Mouse (Mus musculus) liver, embryonic 14.5 days (tissue): ENCODE results near the gene Fig4. TPM values are rescaled to one million over a fixed set of nuclear protein-coding genes. Genes with fewer than 3 reads are reported as not detected.

ENCODE experiments used
- ATAC-seq: fragments of 200-750 bp; cut with Nextera tagmentation; 2 replicates; pipeline ENCODE4 v1.8.0; 2017; ENCODE audit warnings: moderate number of reproducible peaks, mild to moderate bottlenecking, moderate library complexity; ENCODE audit not compliant: insufficient read depth
- DNase-seq, 3 experiments: peaks; one replicate each; pipeline ENCODE4 v3.0.0-alpha.2; 2012 to 2013; ENCODE audit warnings: low read depth in 3 of 3, low spot score in 3 of 3
- H3K27ac ChIP-seq: fragments of 300-500 bp; sonication (generic); 2 replicates; pipeline ENCODE4 v1.5.1; 2014; ENCODE audit warnings: moderate library complexity, mild to moderate bottlenecking, control low read depth, inconsistent platforms
- H3K27me3 ChIP-seq: fragments of 300-500 bp; sonication (generic); 2 replicates; pipeline ENCODE4 v1.6.1; 2014; ENCODE audit warnings: mild to moderate bottlenecking, low read length, moderate library complexity; ENCODE audit not compliant: control insufficient read depth, insufficient read depth
- H3K36me3 ChIP-seq: fragments of 300-500 bp; sonication (generic); replicated peaks from 2 replicates; pipeline ENCODE4 v1.6.1; 2014; ENCODE audit warnings: low read depth; ENCODE audit not compliant: control insufficient read depth, insufficient read depth
- H3K4me1 ChIP-seq, 2 experiments: fragments of 200-500 bp in 1 of 2; fragments of 300-500 bp in 1 of 2; sonication (generic) in 1 of 2; replicated peaks; 2 replicates each; pipeline ENCODE4 v1.6.1; 2012 to 2014; ENCODE audit warnings: antibody characterized with exemption in 1 of 2, inconsistent platforms in 1 of 2, low read length in 1 of 2; ENCODE audit not compliant: control insufficient read depth in 2 of 2, insufficient read depth in 2 of 2
- H3K4me2 ChIP-seq: fragments of 300-500 bp; sonication (generic); 2 replicates; pipeline ENCODE4 v1.6.1; 2014; ENCODE audit warnings: low read depth, mild to moderate bottlenecking, control low read depth, moderate library complexity
- H3K4me3 ChIP-seq, 2 experiments: fragments of 200-500 bp in 1 of 2; fragments of 300-500 bp in 1 of 2; sonication (generic) in 1 of 2; 2 replicates each; pipeline ENCODE4 v1.5.1; 2012 to 2014; ENCODE audit warnings: low read depth in 2 of 2, low read length in 2 of 2, mild to moderate bottlenecking in 2 of 2, control low read depth in 1 of 2, inconsistent platforms in 1 of 2, moderate library complexity in 1 of 2; ENCODE audit not compliant: insufficient read depth in 1 of 2
- H3K9ac ChIP-seq: fragments of 300-500 bp; sonication (generic); replicated peaks from 2 replicates; pipeline ENCODE4 v1.6.1; 2014; ENCODE audit warnings: mild to moderate bottlenecking, control low read depth, moderate library complexity
- H3K9me3 ChIP-seq: fragments of 300-500 bp; sonication (generic); 2 replicates; pipeline ENCODE4 v1.6.1; 2016; ENCODE audit warnings: low read length, mixed read lengths; ENCODE audit not compliant: control insufficient read depth
- CTCF ChIP-seq: IDR thresholded peaks from 2 replicates; pipeline ENCODE4 v1.5.1; 2016; ENCODE audit warnings: antibody characterized with exemption, low read depth, control low read depth
- EP300 ChIP-seq: IDR thresholded peaks from 2 replicates; pipeline ENCODE4 v1.6.1; 2016; ENCODE audit warnings: antibody characterized with exemption, low read depth
- WGBS: fragments of 180-500 bp; shearing (Covaris S2); extraction: QIAGEN DNeasy Blood & Tissue Kit; methylation state at CpG from one replicate; pipeline ENCODE4 v1.1.7; 2014; ENCODE audit not compliant: insufficient replicate concordance; 5-methylcytosine and 5-hydroxymethylcytosine counted together
- polyA plus RNA-seq, 2 experiments: library from polyadenylated mRNA; depleted of rRNA in 1 of 2; stranded (reverse) in 1 of 2; unstranded in 1 of 2; fragments of >200 nt; fragmentation: Nextera tagmentation in 1 of 2; extraction: Ambion mirVana in 1 of 2; gene quantifications; 2 replicates each; pipeline versions ENCODE4 v1.2.1 to v1.2.3; 2012 to 2014

Gene Fig4
- polyA plus RNA-seq, 2 experiments = 4.3 to 9.3 TPM

- ATAC-seq = no peak
- Histone ChIP-seq H3K27me3 (no peaks in the 10 kb centered on the region), H3K4me1 (no peaks in the 10 kb centered on the region), H3K27ac (no peak overlapping the region), H3K36me3 (no peaks in the 10 kb centered on the region), H3K4me2 (no peak overlapping the region), H3K4me3 (no peak overlapping the region), H3K9ac (no peak overlapping the region), H3K9me3 (no peaks in the 10 kb centered on the region)
- 59% methylated on average over 2 of the region's 2 CpGs for WGBS
- TF ChIP-seq CTCF (no peak), EP300 (no peak)
- DNase-seq = no peak
These were observed 21.0 kb downstream of the Fig4 start for GRCm38 (mm10) chr10:41282086-41282485.

GRCm38 (mm10) chr10:41280796-41281195 lies 22.3 kb downstream of the Fig4 start:
- Histone ChIP-seq H3K27ac (no peak overlapping the region), H3K4me3 (no peak overlapping the region), H3K27me3 (no peaks in the 10 kb centered on the region), H3K36me3 (no peaks in the 10 kb centered on the region), H3K9me3 (no peaks in the 10 kb centered on the region), H3K4me2 (no peak overlapping the region), H3K4me1 (no peaks in the 10 kb centered on the region), H3K9ac (no peak overlapping the region)
- TF ChIP-seq CTCF (no peak), EP300 (no peak)
- DNase-seq (no peak), ATAC-seq (no peak)
- WGBS = 78% methylated on average over 2 of the region's 2 CpGs

- ATAC-seq = no peak
- DNase-seq = no peak
- no peaks in the 10 kb centered on the region for H3K36me3 ChIP-seq
These were observed 22.9 kb downstream of the Fig4 start for GRCm38 (mm10) chr10:41280177-41280576.

GRCm38 (mm10) chr10:41278808-41279207 lies 24.3 kb downstream of the Fig4 start:
- Histone ChIP-seq H3K4me3 (no peak overlapping the region), H3K9me3 (no peaks in the 10 kb centered on the region), H3K36me3 (no peaks in the 10 kb centered on the region), H3K27me3 (no peaks in the 10 kb centered on the region), H3K4me2 (no peak overlapping the region), H3K9ac (no peak overlapping the region), H3K4me1 (no peaks in the 10 kb centered on the region), H3K27ac (no peak overlapping the region)
- ATAC-seq = no peak
- DNase-seq = no peak
- WGBS = 87% methylated on average over 1 of the region's 1 CpGs
- TF ChIP-seq EP300 (no peak), CTCF (no peak)

More at GRCm38 (mm10) chr10:41280177-41280576, 22.9 kb downstream of the Fig4 start:
- Histone ChIP-seq H3K4me3 (no peak overlapping the region), H3K4me2 (no peak overlapping the region), H3K27me3 (no peaks in the 10 kb centered on the region), H3K9me3 (no peaks in the 10 kb centered on the region), H3K27ac (no peak overlapping the region), H3K9ac (no peak overlapping the region), H3K4me1 (no peaks in the 10 kb centered on the region)
- TF ChIP-seq EP300 (no peak), CTCF (no peak)
- WGBS = 50% methylated on average over 6 of the region's 6 CpGs

GRCm38 (mm10) chr10:41274871-41275270 lies 28.2 kb downstream of the Fig4 start:
- Histone ChIP-seq H3K36me3 (no peaks in the 10 kb centered on the region), H3K9me3 (no peaks in the 10 kb centered on the region), H3K27me3 (no peaks in the 10 kb centered on the region), H3K4me2 (no peak overlapping the region), H3K9ac (no peak overlapping the region), H3K27ac (no peak overlapping the region), H3K4me1 (no peaks in the 10 kb centered on the region), H3K4me3 (no peak overlapping the region)
- no peak for ATAC-seq
- TF ChIP-seq EP300 = no peak
- 84% methylated on average over 1 of the region's 1 CpGs for WGBS
- DNase-seq = no peak
